Mouse (Mus musculus): ENCODE measurements around the gene Zfp423.
"Not testable (repeated sequence)": the region's sequence is repeated elsewhere in the genome, so short reads cannot be mapped to it uniquely, and the experiment has no call there.

Gene Zfp423

DNA sequence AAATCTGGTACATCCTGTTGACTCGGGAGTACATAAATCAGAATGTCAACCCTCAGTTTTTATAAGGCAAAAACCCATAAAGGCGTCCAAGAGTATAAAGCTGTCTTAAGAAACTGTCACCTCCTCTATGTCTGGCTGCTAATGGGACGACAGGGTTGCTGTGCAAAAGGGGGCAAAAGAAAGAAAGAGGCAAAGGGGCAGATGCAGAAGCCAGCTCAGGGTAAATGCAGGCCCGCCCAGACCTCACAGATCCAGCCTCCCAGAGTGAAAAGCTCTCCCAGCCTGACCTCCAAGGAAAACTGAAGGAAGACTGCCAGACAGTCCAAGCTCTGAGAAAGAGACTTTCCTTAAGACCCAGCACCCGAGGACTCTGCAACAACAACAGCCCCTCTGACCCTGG, 97.7 kb downstream of the Zfp423 start:
- Histone ChIP-seq H3K36me3 (ENCODE audit: insufficient read depth, low read length) (peaks cover 14% of the 10 kb centered on the region), H3K9me3 (ENCODE audit: low read length) (no peaks in the 10 kb centered on the region), H3K4me3 (replicated peaks; ENCODE audit: low read length) (no peak overlapping the region), H3K27me3 (ENCODE audit: insufficient read depth, low read length) (no peaks in the 10 kb centered on the region), H3K4me1 (replicated peaks; ENCODE audit: low read depth, low read length) (peaks cover 53% of the 10 kb centered on the region)
- TF ChIP-seq POU5F1 (IDR thresholded peaks at IDR 0.05; ENCODE audit: borderline replicate concordance, low read length), result no peak
- TF ChIP-seq CTCF (conservative IDR thresholded peaks at IDR 0.05; ENCODE audit: low read length), result no peak
- TF ChIP-seq NANOG (IDR thresholded peaks at IDR 0.05; ENCODE audit: borderline replicate concordance, low read length), result no peak

DNA sequence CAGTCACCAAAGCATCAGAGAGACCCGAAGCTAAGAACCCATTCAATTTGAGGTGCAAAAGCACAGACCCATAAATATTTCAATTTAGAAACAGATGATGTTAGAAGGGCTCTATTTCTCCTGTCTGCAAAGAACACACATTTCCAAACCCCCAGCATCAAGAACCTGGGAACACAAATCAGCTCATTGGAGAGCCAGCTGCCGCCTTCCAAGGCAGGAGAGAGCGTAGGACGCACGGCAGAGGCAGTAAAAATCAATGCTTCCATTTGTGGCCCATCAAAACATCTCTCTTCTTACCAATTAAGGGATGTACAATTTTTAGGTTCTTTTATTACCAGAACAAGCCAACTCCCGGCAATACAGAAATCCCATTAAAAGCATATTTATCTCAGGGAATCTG, 98.5 kb downstream of the Zfp423 start:
- Histone ChIP-seq H3K4me3 (replicated peaks; ENCODE audit: low read length) (no peak overlapping the region), H3K27me3 (ENCODE audit: insufficient read depth, low read length) (no peaks in the 10 kb centered on the region), H3K4me1 (replicated peaks; ENCODE audit: low read depth, low read length) (peaks cover 45% of the 10 kb centered on the region), H3K36me3 (ENCODE audit: insufficient read depth, low read length) (peaks cover 18% of the 10 kb centered on the region), H3K9me3 (ENCODE audit: low read length) (no peaks in the 10 kb centered on the region)
- no peak for TF ChIP-seq CTCF (conservative IDR thresholded peaks at IDR 0.05; ENCODE audit: low read length)
- TF ChIP-seq NANOG (IDR thresholded peaks at IDR 0.05; ENCODE audit: borderline replicate concordance, low read length), result no peak

DNA sequence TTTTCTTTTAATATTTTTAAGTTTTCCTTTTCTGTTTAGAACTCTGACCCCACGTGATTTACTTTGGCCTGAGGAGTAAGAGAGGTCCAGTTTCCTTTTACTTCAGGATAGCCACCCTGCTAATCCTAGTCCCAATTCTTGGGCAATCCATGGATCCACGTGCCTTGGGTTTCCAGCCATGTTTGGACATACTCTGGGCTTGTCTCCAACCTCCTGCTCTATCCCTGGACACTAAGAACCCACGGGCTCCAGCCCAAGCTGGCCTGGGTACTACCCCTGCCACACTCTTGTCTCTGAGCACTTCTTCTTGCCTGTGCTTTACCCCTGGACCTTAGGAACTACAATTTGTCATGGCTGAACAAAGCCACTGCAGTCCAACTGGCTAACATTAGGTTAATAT, 107.5 kb downstream of the Zfp423 start:
- Histone ChIP-seq H3K9me3 (ENCODE audit: low read length) (no peaks in the 10 kb centered on the region), H3K4me3 (replicated peaks; ENCODE audit: low read length) (no peak overlapping the region)
- TF ChIP-seq POU5F1 (IDR thresholded peaks at IDR 0.05; ENCODE audit: borderline replicate concordance, low read length) (no peak), NANOG (IDR thresholded peaks at IDR 0.05; ENCODE audit: borderline replicate concordance, low read length) (no peak), CTCF (conservative IDR thresholded peaks at IDR 0.05; ENCODE audit: low read length) (no peak)

DNA sequence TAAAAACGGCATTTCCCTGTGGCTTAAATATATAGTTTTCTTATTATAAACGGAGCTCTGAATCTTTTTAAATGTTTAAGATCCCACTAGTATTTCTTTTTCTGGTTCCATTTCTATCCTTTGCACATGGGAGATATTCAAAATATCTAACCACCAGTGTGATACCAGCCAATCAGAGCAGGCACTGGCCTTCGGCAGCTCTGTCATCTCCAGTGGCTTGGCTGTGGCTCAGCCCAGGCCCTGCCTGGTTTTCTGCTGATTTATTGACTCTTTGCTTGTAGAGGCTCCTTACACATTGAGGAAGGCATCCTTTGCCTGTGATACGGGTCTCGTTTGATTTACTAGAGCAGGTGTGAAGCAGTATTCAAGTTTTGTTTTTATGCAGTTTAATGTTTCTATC, 108.0 kb downstream of the Zfp423 start:
- TF ChIP-seq POU5F1 (IDR thresholded peaks at IDR 0.05; ENCODE audit: borderline replicate concordance, low read length) (no peak), NANOG (IDR thresholded peaks at IDR 0.05; ENCODE audit: borderline replicate concordance, low read length) (no peak)
- no peak overlapping the region for H3K4me3 ChIP-seq (replicated peaks; ENCODE audit: low read length)
- peaks cover 7% of the 10 kb centered on the region; the same call in 1 of the 2 replicates for H3K4me1 ChIP-seq (replicated peaks; ENCODE audit: low read depth, low read length)
- no peaks in the 10 kb centered on the region for H3K27me3 ChIP-seq (ENCODE audit: insufficient read depth, low read length)
- peaks cover 20% of the 10 kb centered on the region for H3K36me3 ChIP-seq (ENCODE audit: insufficient read depth, low read length)
- H3K9me3 ChIP-seq (ENCODE audit: low read length), result no peaks in the 10 kb centered on the region

More for the DNA sequence above, 107.5 kb downstream of the Zfp423 start:
- H3K4me1 ChIP-seq (replicated peaks; ENCODE audit: low read depth, low read length), result peaks cover 7% of the 10 kb centered on the region; the same call in 1 of the 2 replicates
- H3K27me3 ChIP-seq (ENCODE audit: insufficient read depth, low read length), result no peaks in the 10 kb centered on the region
- H3K36me3 ChIP-seq (ENCODE audit: insufficient read depth, low read length), result peaks cover 21% of the 10 kb centered on the region

DNA sequence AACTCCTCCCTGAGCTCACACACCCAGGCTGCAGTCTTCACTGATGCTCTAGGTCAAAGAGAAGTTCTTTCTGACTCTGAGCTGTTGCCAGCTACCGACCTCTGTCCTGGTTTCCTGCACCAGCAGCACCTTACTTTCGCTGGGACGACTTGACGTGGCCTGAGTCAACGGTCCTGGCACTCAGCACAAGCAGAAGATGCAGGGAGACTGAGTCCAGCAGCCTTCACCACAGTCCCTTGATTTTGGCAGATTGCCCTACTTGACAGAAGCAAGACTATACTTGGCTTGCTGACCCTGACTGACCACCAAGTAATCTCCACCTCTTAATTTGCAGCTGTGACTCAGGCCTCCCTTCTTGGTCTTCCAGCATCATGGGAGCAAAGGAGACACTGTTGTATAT, 110.6 kb downstream of the Zfp423 start:
- Histone ChIP-seq H3K36me3 (ENCODE audit: insufficient read depth, low read length) (peaks cover 34% of the 10 kb centered on the region), H3K9me3 (ENCODE audit: low read length) (no peaks in the 10 kb centered on the region)
- TF ChIP-seq NANOG (IDR thresholded peaks at IDR 0.05; ENCODE audit: borderline replicate concordance, low read length) (no peak), POU5F1 (IDR thresholded peaks at IDR 0.05; ENCODE audit: borderline replicate concordance, low read length) (no peak), CTCF (conservative IDR thresholded peaks at IDR 0.05; ENCODE audit: low read length) (no peak)

DNA sequence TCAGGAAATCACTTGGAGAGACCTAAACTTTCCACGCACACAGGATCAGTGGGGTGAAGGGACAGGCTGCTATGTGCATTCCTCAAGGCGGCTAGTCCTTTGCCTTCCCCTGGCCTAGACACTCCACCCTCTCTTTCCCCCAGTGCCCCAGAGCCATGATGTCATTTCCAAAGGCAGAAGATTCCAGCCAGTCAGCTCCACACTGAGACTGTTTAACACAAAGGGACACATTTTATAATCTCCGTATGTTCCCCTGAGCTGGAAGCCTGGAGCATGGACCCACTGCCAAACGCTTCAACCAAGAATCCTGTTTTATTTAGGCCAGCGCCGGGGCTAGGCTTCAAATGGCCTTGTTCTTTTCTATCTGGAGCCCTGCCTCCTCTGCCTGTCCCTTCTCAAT, 111.6 kb downstream of the Zfp423 start:
- H3K4me1 ChIP-seq (replicated peaks; ENCODE audit: low read depth, low read length), result peaks cover 1% of the 10 kb centered on the region; the same call in 1 of the 2 replicates
- TF ChIP-seq POU5F1 (IDR thresholded peaks at IDR 0.05; ENCODE audit: borderline replicate concordance, low read length), result no peak
- no peak for TF ChIP-seq NANOG (IDR thresholded peaks at IDR 0.05; ENCODE audit: borderline replicate concordance, low read length)
- no peak for TF ChIP-seq CTCF (conservative IDR thresholded peaks at IDR 0.05; ENCODE audit: low read length)
- H3K9me3 ChIP-seq (ENCODE audit: low read length), result no peaks in the 10 kb centered on the region
- no peak overlapping the region for H3K4me3 ChIP-seq (replicated peaks; ENCODE audit: low read length)
- H3K27me3 ChIP-seq (ENCODE audit: insufficient read depth, low read length), result no peaks in the 10 kb centered on the region
- H3K36me3 ChIP-seq (ENCODE audit: insufficient read depth, low read length), result peaks cover 34% of the 10 kb centered on the region

More for the DNA sequence above, 110.6 kb downstream of the Zfp423 start:
- Histone ChIP-seq H3K4me1 (replicated peaks; ENCODE audit: low read depth, low read length) (no peaks in the 10 kb centered on the region), H3K4me3 (replicated peaks; ENCODE audit: low read length) (no peak overlapping the region), H3K27me3 (ENCODE audit: insufficient read depth, low read length) (no peaks in the 10 kb centered on the region)

DNA sequence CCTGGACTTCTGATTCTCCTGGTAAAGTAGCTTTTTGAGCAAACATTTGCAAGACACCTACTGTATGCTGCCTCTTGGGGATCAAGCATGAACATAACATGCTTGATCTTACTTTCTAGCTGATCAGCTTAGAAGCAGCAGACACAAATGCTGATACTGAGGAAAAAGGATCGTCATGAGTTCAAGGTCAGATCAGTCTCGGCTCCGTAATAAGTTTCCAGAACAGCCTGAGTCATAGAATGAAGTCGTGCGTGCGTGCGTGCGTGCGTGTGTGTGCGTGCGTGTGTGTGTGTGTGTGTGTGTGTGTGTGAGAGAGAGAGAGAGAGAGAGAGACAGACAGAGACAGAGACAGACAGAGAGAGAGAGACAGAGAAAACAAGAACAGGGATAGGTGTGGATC, 117.3 kb downstream of the Zfp423 start:
- H3K4me3 ChIP-seq (replicated peaks; ENCODE audit: low read length); H3K27me3 ChIP-seq (ENCODE audit: insufficient read depth, low read length); H3K9me3 ChIP-seq (ENCODE audit: low read length): not testable (repeated sequence)
- Histone ChIP-seq H3K4me1 (replicated peaks; ENCODE audit: low read depth, low read length) (peaks cover 26% of the 10 kb centered on the region), H3K36me3 (ENCODE audit: insufficient read depth, low read length) (peaks cover 19% of the 10 kb centered on the region)

DNA sequence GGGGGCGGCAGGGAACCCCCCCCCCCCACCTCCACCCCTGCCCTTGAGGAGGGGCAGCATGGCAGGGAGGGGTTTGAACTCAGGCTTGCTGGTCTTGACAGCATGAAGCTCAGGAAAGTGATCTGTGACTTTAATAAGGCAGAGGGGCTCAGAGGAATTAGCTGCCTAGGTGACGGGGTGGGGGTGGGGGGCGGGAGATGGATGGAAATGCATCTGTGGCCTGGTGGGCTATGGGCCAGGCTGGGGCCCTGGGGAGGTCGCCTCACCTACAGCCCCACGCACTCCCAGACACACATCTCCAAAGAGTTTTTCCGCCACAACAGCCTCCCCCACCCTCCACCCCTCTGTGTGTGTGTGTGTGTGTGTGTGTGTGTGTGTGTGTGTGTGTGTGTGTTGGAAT, 122.1 kb downstream of the Zfp423 start:
- Histone ChIP-seq H3K9me3 (ENCODE audit: low read length) (no peaks in the 10 kb centered on the region; the same call in 1 of the 2 replicates), H3K4me1 (replicated peaks; ENCODE audit: low read depth, low read length) (peaks cover 65% of the 10 kb centered on the region), H3K27me3 (ENCODE audit: insufficient read depth, low read length) (no peaks in the 10 kb centered on the region), H3K36me3 (ENCODE audit: insufficient read depth, low read length) (no peaks in the 10 kb centered on the region), H3K4me3 (replicated peaks; ENCODE audit: low read length) (no peak overlapping the region)
- TF ChIP-seq CTCF (conservative IDR thresholded peaks at IDR 0.05; ENCODE audit: low read length) (no peak), POU5F1 (IDR thresholded peaks at IDR 0.05; ENCODE audit: borderline replicate concordance, low read length) (no peak), NANOG (IDR thresholded peaks at IDR 0.05; ENCODE audit: borderline replicate concordance, low read length) (no peak)

DNA sequence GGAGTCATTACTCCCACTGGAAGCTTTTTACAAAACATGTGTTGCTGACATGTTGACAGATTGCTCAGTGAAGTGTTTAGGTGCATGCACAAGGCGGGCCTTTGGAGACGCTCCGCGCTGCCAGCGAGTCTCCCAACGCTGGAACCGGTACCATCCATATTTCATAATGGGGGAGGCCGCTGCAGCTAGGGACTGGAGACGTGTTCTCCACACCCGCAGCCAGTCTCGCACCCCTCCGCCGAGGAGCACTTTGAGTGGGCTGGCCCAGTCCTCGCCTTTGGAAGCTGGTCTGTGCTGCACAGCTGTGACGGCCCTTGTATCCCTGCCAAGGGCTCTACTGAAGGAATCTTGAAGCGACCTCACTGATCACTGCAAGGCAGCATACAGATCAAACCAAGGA, 122.5 kb downstream of the Zfp423 start:
- Histone ChIP-seq H3K9me3 (ENCODE audit: low read length) (no peaks in the 10 kb centered on the region; the same call in 1 of the 2 replicates), H3K4me3 (replicated peaks; ENCODE audit: low read length) (no peak overlapping the region), H3K27me3 (ENCODE audit: insufficient read depth, low read length) (no peaks in the 10 kb centered on the region), H3K36me3 (ENCODE audit: insufficient read depth, low read length) (no peaks in the 10 kb centered on the region), H3K4me1 (replicated peaks; ENCODE audit: low read depth, low read length) (peaks cover 66% of the 10 kb centered on the region)
- TF ChIP-seq NANOG (IDR thresholded peaks at IDR 0.05; ENCODE audit: borderline replicate concordance, low read length) (no peak), CTCF (conservative IDR thresholded peaks at IDR 0.05; ENCODE audit: low read length) (no peak), POU5F1 (IDR thresholded peaks at IDR 0.05; ENCODE audit: borderline replicate concordance, low read length) (no peak)
